Mouse (Mus musculus) thymus, adult 2 months (tissue): Measurements from ENCODE around the gene Pdhb. TPM values are rescaled to one million over a fixed set of nuclear protein-coding genes. Genes with fewer than 3 reads are reported as not detected.
"Not testable (repeated sequence)": the region's sequence is repeated elsewhere in the genome, so short reads cannot be mapped to it uniquely, and the experiment has no call there.

Experiments
- DNase-seq: peaks from one replicate; pipeline ENCODE4 v3.0.0; 2021
- H3K27ac ChIP-seq: fragments of 200-500 bp; 2 replicates; pipeline ENCODE4 v1.5.1; 2012; ENCODE audit warnings: low read length, control low read depth; ENCODE audit not compliant: control insufficient read depth, insufficient read depth
- H3K27me3 ChIP-seq: fragments of 200-500 bp; 2 replicates; pipeline ENCODE4 v1.6.1; 2012; ENCODE audit warnings: mild to moderate bottlenecking, low read length, moderate library complexity, mixed read lengths; ENCODE audit not compliant: control insufficient read depth, insufficient read depth
- H3K36me3 ChIP-seq: fragments of 200-500 bp; 2 replicates; pipeline ENCODE4 v1.6.1; 2012; ENCODE audit warnings: mild to moderate bottlenecking, low read length, moderate library complexity; ENCODE audit not compliant: control insufficient read depth, insufficient read depth
- H3K4me1 ChIP-seq: fragments of 200-500 bp; replicated peaks from 2 replicates; pipeline ENCODE4 v1.6.1; 2012; ENCODE audit warnings: low read length; ENCODE audit not compliant: control insufficient read depth, insufficient read depth
- H3K4me3 ChIP-seq: fragments of 200-500 bp; 2 replicates; pipeline ENCODE4 v1.5.1; 2012; ENCODE audit warnings: mild to moderate bottlenecking, low read length, control low read depth, moderate library complexity; ENCODE audit not compliant: control insufficient read depth, insufficient read depth
- CTCF ChIP-seq: fragments of 200-500 bp; IDR thresholded peaks from 2 replicates; pipeline ENCODE4 v1.5.1; 2012; ENCODE audit warnings: mild to moderate bottlenecking, control low read depth, low read length, moderate library complexity, borderline replicate concordance; ENCODE audit not compliant: control insufficient read depth, poor library complexity, insufficient read depth; ENCODE audit errors: extremely low read depth
- POLR2A ChIP-seq: fragments of 200-500 bp; IDR thresholded peaks from 2 replicates; pipeline ENCODE4 v1.6.1; 2012; ENCODE audit warnings: mild to moderate bottlenecking, low read length, control low read depth, moderate library complexity; ENCODE audit not compliant: control insufficient read depth, poor library complexity, insufficient read depth; ENCODE audit errors: extremely low read depth
- WGBS: fragments of 180-500 bp; shearing (Covaris S2); methylation state at CpG from one replicate; pipeline ENCODE4 v1.1.7; 2018; 5-methylcytosine and 5-hydroxymethylcytosine counted together
- polyA plus RNA-seq: library from polyadenylated mRNA; depleted of rRNA; stranded (reverse); fragments of >200 nt; gene quantifications from 2 replicates; pipeline ENCODE4 v1.2.3, GENCODE M21; 2012

The Pdhb gene
- polyA plus RNA-seq, 1 experiment: 88.9 TPM

GRCm38 (mm10) chr14:8134234-8134633 lies 38.6 kb downstream of the Pdhb start:
- no peaks in the 10 kb centered on the region; the same call in 1 of the 2 replicates for H3K36me3 ChIP-seq
- H3K4me3 ChIP-seq: no peak overlapping the region
- no peak for DNase-seq
- H3K4me1 ChIP-seq: no peaks in the 10 kb centered on the region
- WGBS: 91% methylated on average over 2 of the region's 2 CpGs
- TF ChIP-seq POLR2A (no peak), CTCF (no peak)
- H3K27ac ChIP-seq: no peak overlapping the region
- H3K27me3 ChIP-seq: no peaks in the 10 kb centered on the region

GRCm38 (mm10) chr14:8132789-8133188 lies 40.0 kb downstream of the Pdhb start:
- Histone ChIP-seq H3K36me3 (no peaks in the 10 kb centered on the region; the same call in 1 of the 2 replicates), H3K4me3 (no peak overlapping the region), H3K27ac (no peak overlapping the region), H3K27me3 (no peaks in the 10 kb centered on the region), H3K4me1 (no peaks in the 10 kb centered on the region)
- TF ChIP-seq CTCF (no peak), POLR2A (no peak)
- WGBS: 63% methylated on average over 8 of the region's 8 CpGs
- DNase-seq: no peak

GRCm38 (mm10) chr14:8127971-8128370 lies 44.9 kb downstream of the Pdhb start:
- no peaks in the 10 kb centered on the region for H3K4me1 ChIP-seq
- H3K27me3 ChIP-seq: no peaks in the 10 kb centered on the region
- peaks cover 3% of the 10 kb centered on the region for H3K36me3 ChIP-seq
- DNase-seq: no peak
- H3K4me3 ChIP-seq: no peak overlapping the region
- 87% methylated on average over 5 of the region's 5 CpGs for whole genome bisulfite sequencing
- no peak overlapping the region for H3K27ac ChIP-seq
- TF ChIP-seq CTCF (no peak), POLR2A (no peak)

- peaks cover 11% of the 10 kb centered on the region for H3K36me3 ChIP-seq
- H3K4me1 ChIP-seq: no peaks in the 10 kb centered on the region
- TF ChIP-seq POLR2A (no peak), CTCF (no peak)
- H3K4me3 ChIP-seq: no peak overlapping the region
- no peak for DNase-seq
- H3K27me3 ChIP-seq: no peaks in the 10 kb centered on the region
- no peak overlapping the region for H3K27ac ChIP-seq
- 90% methylated on average over 7 of the region's 7 CpGs for WGBS
These were observed 48.6 kb downstream of the Pdhb start for GRCm38 (mm10) chr14:8124046-8124881.

- not testable (repeated sequence) for DNase-seq, H3K27ac ChIP-seq, H3K27me3 ChIP-seq, H3K4me3 ChIP-seq, H3K4me1 ChIP-seq
- H3K36me3 ChIP-seq: peaks cover 11% of the 10 kb centered on the region
- 97% methylated on average over 10 of the region's 10 CpGs for WGBS
These were observed 49.2 kb downstream of the Pdhb start for GRCm38 (mm10) chr14:8123611-8124010.

- DNase-seq: no peak
- TF ChIP-seq CTCF (no peak), POLR2A (no peak)
- H3K27ac ChIP-seq: no peak overlapping the region
- no peak overlapping the region for H3K4me3 ChIP-seq
- no peaks in the 10 kb centered on the region for H3K4me1 ChIP-seq
- no peaks in the 10 kb centered on the region for H3K27me3 ChIP-seq
- peaks cover 11% of the 10 kb centered on the region for H3K36me3 ChIP-seq
- 97% methylated on average over 7 of the region's 7 CpGs for WGBS
These were observed 49.7 kb downstream of the Pdhb start for GRCm38 (mm10) chr14:8123141-8123540.

GRCm38 (mm10) chr14:8119904-8120303 lies 52.9 kb downstream of the Pdhb start:
- TF ChIP-seq CTCF (no peak), POLR2A (no peak)
- 63% methylated on average over 3 of the region's 3 CpGs for WGBS
- Histone ChIP-seq H3K27ac (no peak overlapping the region), H3K27me3 (no peaks in the 10 kb centered on the region), H3K36me3 (peaks cover 11% of the 10 kb centered on the region), H3K4me3 (no peak overlapping the region), H3K4me1 (no peaks in the 10 kb centered on the region)
- DNase-seq: no peak
